Mouse (Mus musculus) lung, embryonic 15.5 days (tissue): ENCODE data around the gene Negr1. TPM values are rescaled to one million over a fixed set of nuclear protein-coding genes. Genes with fewer than 3 reads are reported as not detected.

ENCODE experiments used
- ATAC-seq: fragments of 200-750 bp; cut with Nextera tagmentation; 2 replicates; pipeline ENCODE4 v1.8.0; 2017; ENCODE audit warnings: moderate number of reproducible peaks, borderline replicate concordance; ENCODE audit not compliant: low FRiP score, low TSS enrichment; ENCODE audit errors: extremely low read depth
- H3K27ac ChIP-seq: fragments of 300-500 bp; sonication (generic); 2 replicates; pipeline ENCODE4 v1.5.1; 2015; ENCODE audit warnings: moderate library complexity, mild to moderate bottlenecking, inconsistent platforms
- H3K27me3 ChIP-seq: fragments of 300-500 bp; sonication (generic); 2 replicates; pipeline ENCODE4 v1.6.1; 2015; ENCODE audit warnings: inconsistent platforms
- H3K36me3 ChIP-seq: fragments of 300-500 bp; sonication (generic); 2 replicates; pipeline ENCODE4 v1.6.1; 2015; ENCODE audit warnings: inconsistent platforms
- H3K4me1 ChIP-seq: fragments of 300-500 bp; sonication (generic); 2 replicates; pipeline ENCODE4 v1.6.1; 2015; ENCODE audit warnings: inconsistent platforms
- H3K4me2 ChIP-seq: fragments of 300-500 bp; sonication (generic); 2 replicates; pipeline ENCODE4 v1.6.1; 2015; ENCODE audit warnings: inconsistent platforms, mild to moderate bottlenecking, moderate library complexity
- H3K4me3 ChIP-seq: fragments of 300-500 bp; sonication (generic); 2 replicates; pipeline ENCODE4 v1.5.1; 2015; ENCODE audit warnings: mild to moderate bottlenecking, inconsistent platforms
- H3K9ac ChIP-seq: fragments of 300-500 bp; sonication (generic); 2 replicates; pipeline ENCODE4 v1.6.1; 2015; ENCODE audit warnings: inconsistent platforms
- H3K9me3 ChIP-seq: fragments of 300-500 bp; sonication (generic); 2 replicates; pipeline ENCODE4 v1.6.1; 2016; ENCODE audit warnings: inconsistent platforms
- WGBS: fragments of 180-500 bp; shearing (Covaris S2); methylation state at CpG from one replicate; pipeline ENCODE4 v1.1.7; 2015; 5-methylcytosine and 5-hydroxymethylcytosine counted together
- polyA plus RNA-seq: library from polyadenylated mRNA; unstranded; fragments of >200 nt; fragmentation: Nextera tagmentation; extraction: Ambion mirVana; gene quantifications from 2 replicates; pipeline ENCODE4 v1.2.1, GENCODE M21; 2015

The Negr1 gene
- polyA plus RNA-seq, 1 experiment from 2014 or later, result 7.5 TPM

DNA sequence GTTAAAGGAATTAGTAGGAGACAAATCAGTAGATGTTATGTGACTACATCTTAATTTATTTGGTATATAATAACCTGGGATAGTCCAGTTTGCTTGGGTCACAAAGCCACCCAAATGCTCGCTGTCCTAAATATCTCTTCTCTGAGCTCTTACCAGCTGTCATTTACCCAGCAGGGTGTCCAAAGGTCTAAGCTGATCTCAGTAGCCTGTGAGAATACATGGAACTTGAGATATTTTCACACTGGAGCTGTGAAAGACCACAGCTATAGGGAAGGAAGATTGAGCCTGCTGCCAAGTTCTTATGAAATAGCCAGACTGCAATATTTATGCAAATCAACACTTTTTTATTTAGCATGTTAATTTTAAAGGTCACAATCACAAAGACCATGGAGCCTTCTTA is 141.6 kb downstream of the Negr1 start:
- 78% methylated on average over 1 of the region's 1 CpGs for WGBS
- Histone ChIP-seq H3K9ac (no peak overlapping the region), H3K9me3 (no peaks in the 10 kb centered on the region), H3K4me2 (no peak overlapping the region), H3K36me3 (no peaks in the 10 kb centered on the region), H3K27me3 (no peaks in the 10 kb centered on the region), H3K27ac (no peak overlapping the region), H3K4me3 (no peak overlapping the region), H3K4me1 (no peaks in the 10 kb centered on the region)
- no peak for ATAC-seq

DNA sequence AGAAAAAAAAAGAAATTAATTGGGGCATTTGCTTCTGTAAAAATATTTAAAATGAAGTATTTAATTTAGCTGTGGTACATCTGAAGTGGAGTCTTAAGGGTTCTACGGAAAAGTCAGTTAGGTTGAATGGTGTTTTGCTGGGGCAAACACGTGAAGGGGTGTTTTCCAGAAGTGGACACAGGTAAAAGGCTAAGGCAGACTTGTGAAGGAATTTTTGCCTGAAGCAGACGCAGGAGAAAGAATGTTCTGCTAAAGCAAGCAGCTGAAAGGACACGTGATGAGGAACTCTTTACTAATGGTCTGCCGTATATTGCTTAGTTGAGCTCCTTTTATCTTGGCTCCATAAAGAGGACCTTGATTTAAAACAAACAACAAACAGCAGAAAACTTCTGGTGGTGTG is 148.6 kb downstream of the Negr1 start:
- Histone ChIP-seq H3K9ac (no peak overlapping the region), H3K36me3 (no peaks in the 10 kb centered on the region), H3K4me3 (no peak overlapping the region), H3K27ac (no peak overlapping the region), H3K4me1 (peaks cover 8% of the 10 kb centered on the region), H3K27me3 (no peaks in the 10 kb centered on the region), H3K4me2 (no peak overlapping the region), H3K9me3 (no peaks in the 10 kb centered on the region)
- ATAC-seq, result peak; percentile 46; the same call in 1 of the 2 replicates
- WGBS, result 38% methylated on average over 5 of the region's 5 CpGs

DNA sequence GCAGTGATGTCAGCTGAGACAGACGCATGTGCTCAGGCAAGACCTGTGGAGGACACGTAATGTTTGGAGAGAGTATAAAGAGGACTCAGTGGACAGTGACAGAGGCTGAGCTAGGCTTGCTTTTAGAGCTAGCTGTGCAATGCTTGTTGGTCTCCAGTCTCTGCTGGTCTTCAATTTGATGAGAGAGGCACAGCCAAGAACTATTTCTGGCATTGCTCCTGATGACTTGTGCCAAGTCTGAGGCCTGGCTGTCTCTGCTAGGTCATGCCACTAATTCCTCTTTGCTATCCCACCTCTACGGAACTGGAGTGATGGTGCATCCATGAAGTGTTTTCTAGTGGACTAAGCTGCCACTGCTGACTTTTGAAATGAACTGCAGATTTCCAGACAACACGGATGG is 149.1 kb downstream of the Negr1 start:
- Histone ChIP-seq H3K4me3 (no peak overlapping the region), H3K9ac (no peak overlapping the region), H3K4me2 (no peak overlapping the region), H3K4me1 (peaks cover 8% of the 10 kb centered on the region), H3K27ac (no peak overlapping the region), H3K27me3 (no peaks in the 10 kb centered on the region), H3K36me3 (no peaks in the 10 kb centered on the region), H3K9me3 (no peaks in the 10 kb centered on the region)
- peak; percentile 49; the same call in 1 of the 2 replicates for ATAC-seq
- 56% methylated on average over 4 of the region's 4 CpGs for WGBS

DNA sequence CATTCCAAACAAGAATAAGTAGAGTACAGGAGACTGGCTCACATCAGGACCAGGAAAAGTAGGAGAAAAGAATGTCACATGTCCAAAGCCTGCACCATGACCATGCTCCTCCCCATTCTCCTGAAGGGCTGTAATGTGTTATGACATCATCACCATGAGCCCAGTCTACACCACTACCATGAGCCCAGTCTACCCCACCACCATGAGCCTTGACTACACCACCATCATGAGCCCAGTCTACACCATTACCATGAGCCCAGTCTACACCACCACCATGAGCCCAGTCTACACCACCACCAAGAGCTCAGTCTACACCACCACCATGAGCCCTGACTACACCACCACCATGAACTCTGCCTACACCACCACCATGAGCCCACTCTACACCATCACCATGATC is 174.7 kb downstream of the Negr1 start:
- H3K4me1 ChIP-seq, result no peaks in the 10 kb centered on the region
- H3K27ac ChIP-seq, result no peak overlapping the region
- no peak overlapping the region for H3K4me2 ChIP-seq
- no peaks in the 10 kb centered on the region for H3K27me3 ChIP-seq
- H3K4me3 ChIP-seq, result no peak overlapping the region
- no peak overlapping the region for H3K9ac ChIP-seq
- no peak for ATAC-seq
- H3K36me3 ChIP-seq, result no peaks in the 10 kb centered on the region
- H3K9me3 ChIP-seq, result no peaks in the 10 kb centered on the region

DNA sequence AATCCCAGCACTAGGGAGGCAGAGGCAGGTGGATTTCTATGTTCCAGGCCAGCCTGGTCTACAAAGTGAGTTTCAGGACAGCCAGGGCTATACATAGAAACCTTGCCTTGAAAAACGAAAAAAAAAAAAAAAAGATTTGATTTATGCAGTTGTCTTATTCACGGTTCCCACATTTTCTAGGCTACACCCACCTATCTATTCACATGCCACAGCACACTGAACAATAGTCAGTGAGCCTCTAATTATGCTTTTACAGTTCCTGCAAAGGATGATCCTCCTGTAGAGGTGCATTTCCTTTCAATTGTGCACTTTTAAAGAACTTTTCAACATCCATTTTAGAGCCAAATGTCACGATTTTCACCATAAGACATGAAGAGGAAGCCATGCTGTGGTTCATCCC is 177.9 kb downstream of the Negr1 start:
- Histone ChIP-seq H3K9ac (no peak overlapping the region), H3K36me3 (no peaks in the 10 kb centered on the region), H3K9me3 (no peaks in the 10 kb centered on the region), H3K27me3 (no peaks in the 10 kb centered on the region), H3K27ac (no peak overlapping the region), H3K4me3 (no peak overlapping the region), H3K4me2 (no peak overlapping the region), H3K4me1 (no peaks in the 10 kb centered on the region)
- no peak for ATAC-seq
- 56% methylated on average over 3 of the region's 3 CpGs for WGBS

DNA sequence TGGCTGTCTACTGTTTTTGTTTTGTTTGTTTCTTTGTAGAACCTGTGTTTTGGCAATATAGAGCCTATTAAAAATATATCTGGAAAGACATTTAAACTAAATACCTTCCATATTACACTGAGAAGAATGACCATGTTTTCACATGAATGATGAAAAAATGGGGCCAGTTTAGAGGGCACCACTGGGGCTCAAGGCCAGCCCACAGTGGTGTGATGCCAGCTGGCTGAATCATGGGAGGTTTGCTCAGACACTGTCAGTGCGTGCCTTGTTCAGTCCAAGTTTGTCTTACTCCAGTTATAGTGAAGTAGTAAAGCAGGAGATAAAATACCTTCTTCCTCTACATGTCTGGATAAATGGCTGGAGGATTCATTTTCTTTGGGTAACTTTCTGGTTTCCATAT is 181.7 kb downstream of the Negr1 start:
- WGBS, result 70% methylated on average over 1 of the region's 1 CpGs

DNA sequence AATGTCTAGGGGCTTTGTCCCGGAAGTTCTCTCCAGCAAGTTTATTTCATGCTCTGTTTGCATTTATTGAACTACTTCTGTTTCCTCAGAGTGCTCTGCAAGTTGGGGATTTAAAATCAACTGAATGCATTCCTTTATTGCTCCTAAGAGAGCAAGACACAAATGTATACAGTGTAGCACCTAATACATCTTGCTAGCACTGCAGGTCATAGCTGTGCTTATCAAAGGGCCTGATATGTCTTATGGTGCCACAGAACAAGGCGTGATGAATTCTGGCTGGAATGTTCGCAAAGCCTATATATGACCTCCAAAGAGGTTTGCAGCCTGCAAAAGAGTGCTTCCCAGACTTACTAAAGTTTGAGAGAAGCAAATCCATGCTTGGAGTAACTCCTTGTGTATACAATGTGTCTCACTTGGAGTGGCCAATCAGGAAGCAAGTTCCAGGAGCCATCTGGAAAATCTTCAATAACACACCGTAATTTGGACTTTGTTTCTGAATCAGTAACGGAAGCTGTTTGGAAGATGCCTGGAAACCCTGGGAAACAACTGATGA is 183.7 kb downstream of the Negr1 start:
- H3K4me1 ChIP-seq, result peaks cover 6% of the 10 kb centered on the region; the same call in 1 of the 2 replicates
- no peak overlapping the region for H3K4me3 ChIP-seq
- H3K27me3 ChIP-seq, result no peaks in the 10 kb centered on the region
- H3K36me3 ChIP-seq, result no peaks in the 10 kb centered on the region
- 30% methylated on average over 5 of the region's 5 CpGs for WGBS
- H3K4me2 ChIP-seq, result no peak overlapping the region
- H3K27ac ChIP-seq, result 0 out of 2 replicates have a peak overlapping the region, but pooled peaks have one; percentile 51
- H3K9me3 ChIP-seq, result no peaks in the 10 kb centered on the region
- peak; percentile 96 for ATAC-seq
- no peak overlapping the region for H3K9ac ChIP-seq

More for the DNA sequence above, 181.7 kb downstream of the Negr1 start:
- H3K4me1 ChIP-seq, result peaks cover 6% of the 10 kb centered on the region; the same call in 1 of the 2 replicates
- H3K9ac ChIP-seq, result no peak overlapping the region
- no peaks in the 10 kb centered on the region for H3K27me3 ChIP-seq
- no peak for ATAC-seq
- no peak overlapping the region for H3K4me2 ChIP-seq
- H3K9me3 ChIP-seq, result no peaks in the 10 kb centered on the region
- H3K36me3 ChIP-seq, result no peaks in the 10 kb centered on the region
- H3K27ac ChIP-seq, result no peak overlapping the region
- no peak overlapping the region for H3K4me3 ChIP-seq

DNA sequence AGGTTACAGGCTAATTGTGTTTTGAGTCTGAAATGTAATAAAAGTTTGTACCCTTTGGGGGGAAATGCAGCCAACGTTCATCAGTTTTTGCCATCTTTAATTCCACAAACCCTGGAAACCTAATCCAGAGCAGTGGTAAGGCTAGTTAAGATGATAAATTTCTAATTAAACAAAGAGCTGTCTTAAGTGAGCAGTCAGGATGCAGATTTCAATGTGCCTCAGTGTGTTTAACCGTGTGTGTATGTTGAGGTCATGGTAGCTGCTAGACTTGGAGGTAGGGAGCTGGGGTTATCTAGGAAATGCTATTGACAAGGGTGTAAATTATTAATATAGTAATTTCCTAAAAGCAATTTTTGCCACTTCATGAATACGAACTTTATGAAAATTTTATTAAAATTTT is 185.9 kb downstream of the Negr1 start:
- no peak overlapping the region for H3K4me3 ChIP-seq
- H3K36me3 ChIP-seq, result no peaks in the 10 kb centered on the region
- peaks cover 6% of the 10 kb centered on the region; the same call in 1 of the 2 replicates for H3K4me1 ChIP-seq
- no peak for ATAC-seq
- no peaks in the 10 kb centered on the region for H3K9me3 ChIP-seq
- no peak overlapping the region for H3K27ac ChIP-seq
- no peaks in the 10 kb centered on the region for H3K27me3 ChIP-seq
- 62% methylated on average over 3 of the region's 3 CpGs for WGBS
- no peak overlapping the region for H3K9ac ChIP-seq
- no peak overlapping the region for H3K4me2 ChIP-seq

DNA sequence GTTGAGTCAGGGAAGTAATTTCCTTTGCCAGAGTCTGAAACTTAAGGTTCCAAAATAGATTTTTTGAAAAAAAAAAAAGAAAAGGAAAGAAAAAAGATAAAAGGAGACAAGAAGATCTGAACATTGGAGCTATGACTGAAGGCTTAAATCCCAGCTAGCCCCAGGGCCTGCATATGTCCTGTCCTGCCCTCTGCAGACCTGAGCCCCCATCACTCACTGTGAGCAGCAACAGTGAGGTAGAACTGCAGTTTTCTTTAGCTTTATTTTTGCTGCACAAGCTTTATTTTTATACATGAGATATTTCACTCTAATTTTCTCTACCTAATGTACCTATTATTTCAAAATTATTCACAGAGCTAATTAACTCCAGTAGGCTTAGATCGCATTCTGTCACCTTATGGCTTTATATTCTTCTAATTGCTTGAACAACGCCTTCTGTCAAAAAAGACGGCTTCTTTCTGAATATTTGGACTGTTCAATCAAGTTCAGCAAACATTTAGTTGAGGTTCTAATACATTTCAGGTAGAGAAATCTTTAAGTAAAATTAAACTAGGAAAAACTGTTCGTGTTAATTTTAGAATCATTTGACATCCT is 192.3 kb downstream of the Negr1 start:
- 81% methylated on average over 4 of the region's 4 CpGs for WGBS
- ATAC-seq, result no peak
- no peak overlapping the region for H3K4me3 ChIP-seq
- H3K36me3 ChIP-seq, result no peaks in the 10 kb centered on the region
- H3K9me3 ChIP-seq, result no peaks in the 10 kb centered on the region
- H3K4me1 ChIP-seq, result no peaks in the 10 kb centered on the region
- no peak overlapping the region for H3K9ac ChIP-seq
- no peaks in the 10 kb centered on the region for H3K27me3 ChIP-seq
- no peak overlapping the region for H3K4me2 ChIP-seq
- no peak overlapping the region for H3K27ac ChIP-seq

DNA sequence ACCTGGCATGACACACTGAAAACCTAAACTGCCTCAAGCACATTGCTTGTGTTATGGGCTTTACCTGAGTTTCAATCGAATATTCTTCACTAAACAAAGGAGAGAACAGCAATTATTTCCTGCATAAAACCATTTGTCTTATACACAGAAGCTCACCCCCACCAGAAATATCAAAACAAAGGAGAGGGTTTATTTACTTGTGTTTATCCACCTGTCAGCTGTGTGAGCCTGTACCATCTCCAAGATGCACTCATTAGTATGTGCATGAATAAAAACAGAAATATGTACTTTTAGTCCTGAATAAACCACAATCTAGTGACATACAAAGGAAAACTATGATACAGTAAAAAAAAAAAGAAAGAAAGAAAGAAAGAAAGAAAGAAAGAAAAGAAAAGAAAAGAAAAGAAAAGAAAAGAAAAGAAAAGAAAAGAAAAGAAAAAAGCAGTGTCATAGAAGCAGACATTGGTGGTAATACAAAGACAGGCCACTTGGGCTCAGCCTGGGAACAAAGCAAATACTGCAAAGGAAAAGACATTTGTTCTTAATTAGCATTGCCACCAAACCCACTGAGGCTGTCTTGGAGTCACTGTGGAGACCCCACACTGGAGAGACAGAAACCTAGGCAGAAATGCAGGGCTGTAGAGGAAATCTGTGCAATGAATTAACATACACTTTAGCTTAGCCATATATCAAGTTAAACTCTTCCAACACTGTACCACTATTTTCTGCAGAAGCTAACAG is 193.4 kb downstream of the Negr1 start:
- 47% methylated on average over 1 of the region's 1 CpGs for WGBS
- no peaks in the 10 kb centered on the region for H3K9me3 ChIP-seq
- no peak overlapping the region for H3K4me3 ChIP-seq
- no peak overlapping the region for H3K9ac ChIP-seq
- no peaks in the 10 kb centered on the region for H3K36me3 ChIP-seq
- H3K4me2 ChIP-seq, result no peak overlapping the region
- ATAC-seq, result no peak
- no peak overlapping the region for H3K27ac ChIP-seq
- H3K4me1 ChIP-seq, result no peaks in the 10 kb centered on the region
- no peaks in the 10 kb centered on the region for H3K27me3 ChIP-seq

DNA sequence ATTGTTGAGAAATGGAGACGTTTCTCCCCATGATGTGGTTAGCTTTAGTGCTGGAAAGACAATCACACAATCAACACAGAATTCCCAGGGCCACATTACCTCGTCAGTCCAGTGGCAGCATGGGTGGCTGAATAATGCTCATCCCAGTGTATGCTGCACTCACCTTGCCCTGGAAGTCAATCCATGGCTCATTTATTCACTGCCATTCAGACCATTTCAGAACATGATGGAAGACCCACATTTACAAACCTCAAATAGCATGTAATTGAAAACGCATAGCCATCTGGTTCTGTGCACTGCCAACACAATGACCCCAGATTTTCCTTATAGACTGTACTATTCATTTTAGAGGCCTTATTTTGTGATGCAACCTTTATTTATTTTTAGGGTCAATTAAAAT is 203.4 kb downstream of the Negr1 start:
- Histone ChIP-seq H3K36me3 (no peaks in the 10 kb centered on the region), H3K27me3 (no peaks in the 10 kb centered on the region), H3K4me1 (peaks cover 11% of the 10 kb centered on the region; the same call in 1 of the 2 replicates), H3K9me3 (no peaks in the 10 kb centered on the region), H3K4me3 (no peak overlapping the region), H3K4me2 (no peak overlapping the region), H3K9ac (no peak overlapping the region), H3K27ac (no peak overlapping the region)
- WGBS, result 68% methylated on average over 3 of the region's 3 CpGs
- ATAC-seq, result no peak

DNA sequence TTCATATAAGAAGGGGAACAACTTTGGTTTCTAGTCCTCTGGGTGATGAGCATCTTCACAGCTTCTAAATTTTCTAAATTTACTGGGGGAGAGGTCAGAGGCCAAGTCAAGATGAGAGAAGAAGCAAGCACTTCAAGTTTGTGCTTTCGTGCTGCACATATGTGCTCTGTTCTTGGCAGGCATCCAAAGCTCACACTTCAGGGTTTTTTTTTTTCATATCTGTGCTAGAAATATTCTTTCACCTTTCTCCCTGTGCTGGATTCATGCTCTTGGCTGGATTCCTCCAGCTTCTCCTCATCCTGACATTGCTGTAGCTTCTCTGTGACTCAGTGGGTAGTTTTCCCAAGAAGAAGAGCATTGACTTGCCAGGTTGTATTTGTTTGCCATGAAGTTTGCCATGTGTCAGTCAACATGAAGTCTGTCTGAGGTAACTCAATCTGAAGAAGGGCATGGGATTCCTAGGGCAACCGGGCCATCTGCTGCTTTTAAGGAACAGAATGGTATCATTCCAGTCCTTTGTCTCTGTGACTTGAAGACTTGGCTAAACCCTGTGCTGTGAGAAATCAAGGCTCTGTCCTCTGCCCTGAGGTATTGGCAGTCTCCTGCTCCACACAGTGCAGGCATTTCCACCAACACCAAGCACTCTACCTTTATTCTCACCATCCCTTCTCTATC is 204.7 kb downstream of the Negr1 start:
- Histone ChIP-seq H3K4me2 (no peak overlapping the region), H3K4me3 (no peak overlapping the region), H3K27me3 (no peaks in the 10 kb centered on the region), H3K4me1 (peaks cover 11% of the 10 kb centered on the region; the same call in 1 of the 2 replicates), H3K9me3 (no peaks in the 10 kb centered on the region), H3K9ac (no peak overlapping the region), H3K27ac (no peak overlapping the region), H3K36me3 (no peaks in the 10 kb centered on the region)
- 32% methylated on average over 2 of the region's 2 CpGs for WGBS
- ATAC-seq, result no peak
